In genomic region chr13:49021693-49022092, GRCm38 (mm10) we compare ENCODE assay signal across 9 mouse cellular contexts. TPM values are rescaled to one million over a fixed set of nuclear protein-coding genes. Genes with fewer than 3 reads are reported as not detected.
DNase-seq lines count a peak whose midpoint lies in the region; ATAC-seq lines count a peak whose summit lies in the region.
"Had no signal": no experiment of that assay in that cellular context is flagged by ENCODE, and none has a peak within 500 bp of the region (broad histone marks: within the 10 kb centered on the region; RNA-seq: fewer than 3 reads in every experiment).

No protein-coding gene starts in this region.

- peak; percentile 62 to 77 for DNase-seq in cerebellum, postnatal 14 days
- DNase-seq in cerebellum, adult 9-11 months: no peak
- DNase-seq in liver: peak; percentile 75
- no peak for DNase-seq in liver, embryonic 11.5 days (ENCODE audit: low spot score)
- peak; percentile 69 for DNase-seq in c-Kit-positive CD71-positive TER-119-positive erythroid progenitor cells, embryonic 14.5 days (ENCODE audit: low spot score)
- peak; percentile 26 for DNase-seq in lung, postnatal 25 days (ENCODE audit: low spot score)
- DNase-seq in thymus, postnatal 10 days (ENCODE audit: low spot score in 2 of 2): peak; percentile 51 to 79
- no peak for DNase-seq in right cerebral cortex, adult 18-20 months

- no peaks in the 10 kb centered on the region for H3K36me3 ChIP-seq in liver, embryonic 11.5 days (ENCODE audit: control insufficient read depth, insufficient read depth, low read length)
- H3K36me3 ChIP-seq: hindbrain, embryonic 15.5 days had no signal

- no peak overlapping the region for H3K4me3 ChIP-seq in liver, embryonic 11.5 days (ENCODE audit: low read depth, low read length)
- H3K4me3 ChIP-seq: hindbrain, embryonic 15.5 days had no signal

- H3K27ac ChIP-seq in liver, embryonic 11.5 days (ENCODE audit: low read depth, low read length): no peak overlapping the region
- H3K27ac ChIP-seq: hindbrain, embryonic 15.5 days had no signal

- ATAC-seq in liver, embryonic 11.5 days (replicated peaks; ENCODE audit: low FRiP score): no peak

- no peak overlapping the region for H3K4me2 ChIP-seq in liver, embryonic 11.5 days
- H3K4me2 ChIP-seq: hindbrain, embryonic 15.5 days had no signal

- no peak overlapping the region for H3K9ac ChIP-seq in liver, embryonic 11.5 days (ENCODE audit: low read depth, low read length)
- H3K9ac ChIP-seq: hindbrain, embryonic 15.5 days had no signal

- peaks cover 3% of the 10 kb centered on the region for H3K4me1 ChIP-seq in liver, embryonic 11.5 days (replicated peaks; ENCODE audit: control insufficient read depth, insufficient read depth, low read length)

- no peaks in the 10 kb centered on the region for H3K27me3 ChIP-seq in liver, embryonic 11.5 days (replicated peaks; ENCODE audit: control insufficient read depth, insufficient read depth, low read length)

- WGBS in liver, embryonic 11.5 days: 49% methylated on average over 3 of the region's 3 CpGs

- H3K9me3 ChIP-seq in liver, embryonic 11.5 days (ENCODE audit: control insufficient read depth, low read length): 0 out of 2 replicates have a peak, but pooled peaks cover 5% of the 10 kb centered on the region
- H3K9me3 ChIP-seq: hindbrain, embryonic 15.5 days had no signal

RNA-seq across cellular contexts. Expression of gene Fam120a, which starts 53.9 kb away (rescaled TPM):
- polyA plus RNA-seq in liver, embryonic 11.5 days (2014; fragmentation: Nextera tagmentation; extraction: Ambion mirVana): 33.1 and 38.0 TPM in 2 replicates

Comparison
In these comparisons a context has a peak if more than half of its experiments do, and no peak if none do; other contexts are left out.
1. DNase-seq: peak in cerebellum, postnatal 14 days (2 of 2), liver (single experiment), c-Kit-positive CD71-positive TER-119-positive erythroid progenitor cells, embryonic 14.5 days (single experiment), lung, postnatal 25 days (single experiment) and thymus, postnatal 10 days (2 of 2); none in cerebellum, adult 9-11 months (single experiment), liver, embryonic 11.5 days (single experiment) and right cerebral cortex, adult 18-20 months (single experiment).